Mouse (Mus musculus) adrenal gland, adult 2 months (tissue): Measurements from ENCODE around the gene Bcar3. TPM values are rescaled to one million over a fixed set of nuclear protein-coding genes. Genes with fewer than 3 reads are reported as not detected.
A peak's percentile ranks its signal among the peaks of the same experiment; 100 is the strongest.
"Not testable (repeated sequence)": the region's sequence is repeated elsewhere in the genome, so short reads cannot be mapped to it uniquely, and the experiment has no call there.

Experiments
- DNase-seq: peaks from one replicate; pipeline ENCODE4 v3.0.0; 2021
- polyA plus RNA-seq: library from polyadenylated mRNA; depleted of rRNA; stranded (reverse); fragments of >200 nt; gene quantifications from 2 replicates; pipeline ENCODE4 v1.2.3, GENCODE M21; 2012
- total RNA-seq, 2 experiments: library from RNA; stranded (reverse); gene quantifications; 2 replicates each; pipeline ENCODE4 v1.2.3; 2021

Gene Bcar3
- total and polyA plus RNA-seq, 3 experiments, result 51.6 to 128 (median 63.5) TPM

DNA sequence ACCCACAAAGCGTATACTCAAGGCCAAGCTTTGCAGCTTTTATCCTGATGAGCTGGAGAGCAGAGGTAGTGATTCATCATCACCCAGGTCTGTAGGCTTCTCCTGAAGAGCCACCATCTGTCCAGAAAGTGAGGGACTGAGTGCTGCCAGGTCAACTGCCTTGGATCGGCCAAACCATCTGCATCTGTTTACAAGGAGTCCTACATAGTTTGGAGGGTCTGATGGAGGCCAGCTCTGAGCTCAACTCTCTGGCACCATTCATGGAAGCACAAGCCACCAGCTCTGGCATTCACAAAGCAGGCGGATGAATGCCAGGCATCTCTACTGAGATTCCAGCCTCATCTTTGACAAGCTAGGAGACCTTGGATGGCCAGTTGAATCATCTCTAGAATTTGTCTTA is 87.7 kb downstream of the Bcar3 start:
- DNase-seq, result peak; percentile 75

DNA sequence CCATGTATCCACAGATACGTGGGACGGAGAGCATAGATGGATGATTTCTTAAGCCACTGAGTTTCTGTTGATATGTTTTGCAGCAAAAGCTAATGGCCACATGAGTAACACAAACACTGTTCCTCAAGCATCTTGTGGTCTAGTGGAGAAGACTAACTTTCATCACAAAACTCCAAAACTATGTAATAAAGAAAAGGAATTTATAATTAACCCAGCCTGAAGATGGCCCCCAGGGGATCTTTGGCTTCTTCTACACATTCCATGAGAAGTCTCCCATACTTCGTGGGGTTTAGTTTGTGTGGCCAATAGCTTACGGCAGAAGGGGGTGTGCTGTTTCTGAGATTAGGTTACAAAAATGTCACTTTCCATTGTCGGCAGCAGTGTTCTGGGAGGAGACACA is 92.5 kb downstream of the Bcar3 start:
- no peak for DNase-seq

DNA sequence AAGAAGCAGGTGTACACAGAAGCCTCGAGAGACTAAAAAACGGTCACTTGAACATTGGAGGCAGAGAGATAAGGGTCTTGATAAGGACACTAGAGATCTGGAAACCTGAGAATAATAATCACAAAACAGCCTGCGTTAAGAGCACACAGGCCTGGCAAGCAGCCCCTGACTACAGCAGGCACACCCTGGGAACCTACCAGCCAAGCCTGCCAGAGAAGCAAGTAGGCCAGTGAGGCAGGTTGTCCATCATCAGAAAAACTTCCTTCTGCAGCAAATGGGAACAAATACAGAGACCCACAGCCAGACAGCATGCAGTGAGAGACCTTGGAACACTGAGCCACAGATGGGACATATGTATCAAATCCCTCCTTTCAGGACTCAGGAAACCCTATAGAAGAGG is 93.8 kb downstream of the Bcar3 start:
- DNase-seq, result no peak

DNA sequence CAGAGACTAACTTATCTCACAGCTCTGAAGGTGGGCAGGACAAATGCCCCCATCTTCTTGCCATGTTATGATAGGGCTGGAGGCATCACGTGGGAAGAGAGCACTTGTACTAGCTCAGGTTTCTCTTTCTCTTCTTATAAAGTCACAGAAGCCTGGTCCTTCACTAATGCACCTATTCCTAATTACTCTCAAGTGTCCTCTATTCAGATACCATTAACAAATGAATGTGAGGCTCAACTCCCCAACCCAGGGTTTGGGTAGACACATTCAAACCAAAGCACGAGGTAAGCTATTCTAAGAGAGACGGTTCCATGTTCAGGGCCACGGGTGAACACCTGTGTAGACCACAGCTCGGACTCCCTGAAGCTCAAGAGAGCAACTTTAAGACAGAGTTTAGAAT is 96.0 kb downstream of the Bcar3 start:
- DNase-seq, result no peak

DNA sequence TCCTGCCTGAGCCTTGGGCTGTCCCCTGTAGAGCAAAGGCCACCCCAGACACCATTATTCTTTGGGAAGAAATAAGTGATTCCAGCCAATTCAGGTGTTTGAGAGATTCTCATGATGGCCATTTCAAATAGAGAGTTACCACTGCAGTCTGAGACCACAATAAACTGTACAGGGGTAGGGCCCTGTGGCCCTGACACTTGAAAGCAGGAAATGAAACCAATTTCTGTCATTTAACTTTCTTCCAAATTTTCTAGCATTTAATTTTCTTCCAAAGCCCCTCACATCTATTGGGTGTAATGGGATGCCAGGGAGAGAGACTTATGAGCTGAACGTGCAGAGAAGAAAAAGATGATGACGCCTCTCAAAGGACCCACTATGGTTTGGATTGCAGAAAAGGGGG is 97.2 kb downstream of the Bcar3 start:
- DNase-seq, result no peak

DNA sequence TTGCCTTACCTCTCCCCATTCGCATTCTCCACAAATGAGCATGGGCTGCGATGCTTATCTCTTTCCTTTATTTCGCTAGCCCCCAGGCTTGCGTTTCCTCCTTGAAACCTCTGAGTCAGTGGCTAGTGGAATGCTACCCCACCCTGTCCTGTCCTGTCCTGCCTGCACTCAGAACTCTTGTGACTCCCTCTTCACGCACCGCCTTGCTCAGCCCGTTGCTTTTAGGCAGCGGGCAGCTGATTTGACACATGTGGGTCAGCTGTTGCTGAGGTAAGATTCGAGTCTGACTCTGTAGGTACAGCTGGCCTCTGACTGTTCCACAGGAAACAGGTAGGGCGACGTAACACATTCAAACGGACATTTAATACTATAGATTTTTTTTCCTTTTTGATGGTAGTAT is 97.9 kb downstream of the Bcar3 start:
- no peak for DNase-seq

DNA sequence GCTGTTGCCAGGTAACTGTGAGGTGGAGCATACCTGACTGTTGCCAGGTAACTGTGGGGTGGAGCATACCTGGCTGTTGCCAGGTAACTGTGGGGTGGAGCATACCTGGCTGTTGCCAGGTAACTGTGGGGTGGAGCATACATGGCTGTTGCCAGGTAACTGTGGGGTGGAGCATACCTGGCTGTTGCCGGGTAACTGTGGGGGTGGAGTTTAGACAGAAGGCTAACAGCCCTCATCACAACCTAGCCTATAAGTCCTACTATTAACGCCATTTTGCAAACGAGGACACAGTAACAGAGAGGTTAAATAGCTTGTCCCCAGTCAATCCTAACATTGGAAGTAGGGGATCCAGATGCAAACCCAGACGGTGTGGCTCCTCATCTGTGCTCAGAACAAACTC is 99.5 kb downstream of the Bcar3 start:
- DNase-seq, result not testable (repeated sequence)

DNA sequence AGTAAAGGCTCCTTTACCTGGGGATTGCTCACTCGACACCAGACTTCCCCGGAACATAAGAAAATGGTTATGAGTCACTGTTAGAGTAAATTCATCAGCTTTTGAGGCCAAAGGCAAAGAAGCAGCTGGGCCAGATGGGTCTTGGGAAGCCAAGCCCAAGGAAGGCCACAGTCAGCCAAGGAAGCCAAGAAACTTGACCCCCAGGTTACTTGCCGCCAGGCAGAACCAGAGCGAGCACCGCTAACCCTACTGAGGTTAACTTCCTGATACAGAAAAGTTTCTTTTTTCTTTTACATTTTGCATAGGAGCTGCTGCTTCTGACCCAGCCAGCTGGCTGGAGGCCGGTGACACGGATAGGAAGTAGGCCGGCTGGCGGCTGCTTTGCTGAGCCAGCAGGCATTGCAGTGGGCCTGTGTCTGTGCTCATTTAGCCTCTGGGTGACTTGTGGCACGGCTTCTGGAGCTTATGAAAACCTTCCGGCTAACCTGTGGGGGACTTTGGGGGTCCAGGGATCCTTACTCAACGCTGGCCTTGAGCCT is 100.0 kb downstream of the Bcar3 start:
- DNase-seq, result no peak

DNA sequence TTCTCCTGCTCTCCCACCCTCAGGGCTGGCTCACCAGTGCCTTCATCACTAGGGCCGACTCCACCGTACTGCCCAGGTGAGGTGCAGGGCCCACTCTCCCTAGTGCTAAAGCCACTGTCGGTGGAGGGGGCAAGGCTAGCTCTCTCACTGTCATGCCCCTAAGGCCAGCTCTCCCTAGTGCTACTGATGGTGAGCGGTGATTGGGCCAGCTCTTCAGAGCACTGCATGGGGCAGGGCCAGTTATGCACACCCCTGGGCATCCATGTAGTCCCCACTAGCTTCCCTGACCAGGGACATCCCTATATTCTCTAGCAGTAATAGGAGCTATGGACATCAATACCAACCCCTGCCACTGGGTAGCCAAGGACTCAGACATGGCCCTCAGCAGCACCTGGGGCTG is 103.0 kb downstream of the Bcar3 start:
- DNase-seq, result no peak

DNA sequence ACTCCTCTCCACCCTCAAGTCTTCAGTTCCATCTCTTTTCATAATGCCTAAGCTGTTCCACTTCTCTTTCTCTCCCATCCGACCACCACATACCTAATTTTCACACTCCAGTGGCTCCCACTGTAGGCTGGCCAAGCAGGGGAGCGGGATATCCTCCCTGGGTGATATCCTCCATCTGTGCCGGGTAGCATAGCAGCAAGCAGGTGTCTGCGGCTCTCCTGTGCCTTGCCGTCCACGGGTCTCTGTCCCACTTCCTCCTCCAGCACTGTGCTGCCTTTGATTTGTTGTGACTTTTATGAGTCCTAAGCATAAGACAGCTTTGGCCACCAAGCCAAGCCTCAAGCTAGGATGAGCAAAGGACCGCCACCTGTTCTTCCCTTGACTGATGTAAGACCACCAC is 103.5 kb downstream of the Bcar3 start:
- no peak for DNase-seq

DNA sequence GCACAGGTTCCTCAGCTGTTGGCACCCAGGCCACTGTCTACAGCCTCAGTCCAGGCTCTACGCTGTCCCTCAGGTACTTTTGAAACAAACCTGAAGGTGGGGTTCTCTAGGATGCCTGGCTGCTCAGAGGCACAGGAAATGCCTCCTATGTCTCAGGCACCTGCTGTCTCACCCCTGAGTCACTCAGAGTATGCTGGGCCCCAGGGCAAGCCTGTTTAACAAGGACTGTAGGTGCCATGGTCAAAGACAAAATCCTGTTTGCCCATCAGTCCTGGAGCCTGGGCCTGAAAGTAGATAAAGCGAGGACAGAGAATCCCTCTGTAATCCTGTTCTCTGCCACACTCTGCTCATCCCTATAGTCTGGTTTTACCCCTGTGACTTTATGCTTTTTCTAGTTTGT is 107.1 kb downstream of the Bcar3 start:
- DNase-seq, result no peak

DNA sequence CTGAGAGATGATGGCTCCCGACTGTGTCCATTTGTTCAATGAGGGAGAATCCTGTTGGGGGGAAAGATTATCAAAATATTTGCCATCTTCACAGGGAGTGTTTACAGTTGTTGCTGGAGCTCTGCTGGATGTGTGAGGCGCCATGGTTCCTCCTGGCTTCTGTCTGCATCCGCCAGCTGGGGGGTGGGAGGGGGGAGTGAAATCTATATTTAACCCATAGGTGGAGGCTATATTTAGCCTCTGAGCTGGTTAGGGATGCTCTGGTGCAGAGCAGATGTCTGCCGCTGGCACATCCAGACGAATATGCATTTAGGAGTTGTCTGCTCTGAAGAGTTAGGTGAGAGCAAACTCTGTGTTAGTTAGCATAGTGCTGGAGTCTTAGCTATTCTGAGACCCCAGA is 108.2 kb downstream of the Bcar3 start:
- no peak for DNase-seq

DNA sequence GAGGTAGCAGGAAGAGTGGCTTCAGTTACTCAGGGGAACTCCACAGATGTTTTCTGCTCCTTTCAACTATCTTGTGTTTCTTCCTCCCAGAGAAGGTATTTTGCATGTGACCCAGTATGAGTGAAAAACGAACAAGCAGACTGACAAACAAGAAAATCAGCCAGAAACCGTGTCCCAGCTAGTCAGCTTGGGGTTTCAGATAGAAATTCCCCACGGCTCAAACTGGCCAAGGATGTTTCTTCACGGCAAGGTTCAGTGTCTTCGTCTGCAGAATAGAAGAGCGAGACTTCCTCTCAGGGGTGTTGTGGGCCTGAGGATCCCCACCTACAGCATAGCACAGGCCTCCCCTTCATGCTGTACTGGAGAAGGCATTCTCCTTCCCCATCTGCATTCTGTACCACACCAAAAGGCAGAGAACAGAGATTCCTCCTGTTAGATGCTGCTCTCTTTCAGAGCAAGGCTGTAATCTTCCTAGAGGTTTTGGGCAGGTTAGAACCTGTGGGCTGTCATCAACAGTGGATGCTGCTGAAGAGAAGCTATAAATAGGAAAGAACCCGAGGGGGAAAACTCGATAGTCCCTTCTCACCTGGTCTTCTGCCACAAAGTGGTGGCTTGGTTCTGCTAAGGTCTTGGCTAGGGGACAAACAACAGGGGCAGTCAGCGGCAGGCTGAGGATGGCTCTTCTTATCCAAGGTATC is 110.1 kb downstream of the Bcar3 start:
- no peak for DNase-seq

DNA sequence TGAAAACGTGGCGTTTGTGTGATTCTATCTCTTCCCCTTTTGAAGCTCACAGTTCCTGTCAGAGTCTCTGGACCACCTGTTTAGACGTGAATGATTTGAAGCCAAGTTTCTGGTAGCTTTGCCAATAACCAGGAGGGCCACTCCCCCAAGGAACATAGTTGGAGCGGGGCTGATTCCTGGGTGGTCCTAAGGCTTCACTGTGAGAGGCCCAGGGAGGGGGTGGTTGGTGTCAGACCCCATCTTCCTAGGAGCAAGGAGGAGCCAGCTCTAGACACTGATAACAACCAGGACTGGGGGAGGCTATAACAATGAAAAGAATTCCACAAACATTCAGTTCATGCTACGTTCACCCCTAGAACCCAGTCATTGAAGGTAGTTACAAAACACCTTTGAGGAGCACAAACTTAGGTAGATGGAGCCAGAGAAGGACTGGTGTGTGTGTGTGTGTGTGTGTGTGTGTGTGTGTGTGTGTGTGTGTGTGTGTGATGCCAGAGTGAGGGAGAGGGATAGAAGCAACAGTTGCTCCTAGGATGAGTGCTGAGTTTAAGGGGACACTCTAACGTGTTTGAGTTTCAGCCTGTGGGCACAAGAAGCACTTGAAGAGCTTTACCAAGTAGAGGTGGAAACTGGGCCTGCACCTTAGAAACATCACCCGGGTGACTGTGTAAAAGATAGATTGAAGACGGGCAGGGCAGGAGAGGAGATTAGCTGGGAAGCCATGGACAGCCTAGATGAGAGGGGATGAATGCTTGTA is 111.4 kb downstream of the Bcar3 start:
- no peak for DNase-seq

DNA sequence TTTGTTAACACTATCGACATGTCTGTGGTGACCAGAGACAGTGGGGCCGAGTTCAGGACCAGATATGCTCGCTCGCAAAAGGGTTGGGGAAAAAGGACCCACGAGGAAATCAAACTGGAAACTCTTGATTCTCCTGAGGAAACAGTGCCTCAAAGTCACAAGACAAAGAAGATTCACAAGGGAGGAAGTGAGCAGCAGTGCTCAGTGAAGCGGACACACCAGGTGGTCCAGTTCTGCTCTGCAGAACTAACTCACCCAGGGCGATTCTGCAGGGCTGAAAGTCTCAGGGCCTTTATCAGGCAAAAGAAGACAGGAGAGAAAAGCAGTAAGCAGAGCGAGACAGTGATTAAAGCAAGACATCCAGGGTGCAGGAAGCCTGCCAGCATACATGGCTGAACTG is 112.5 kb downstream of the Bcar3 start:
- DNase-seq, result no peak

DNA sequence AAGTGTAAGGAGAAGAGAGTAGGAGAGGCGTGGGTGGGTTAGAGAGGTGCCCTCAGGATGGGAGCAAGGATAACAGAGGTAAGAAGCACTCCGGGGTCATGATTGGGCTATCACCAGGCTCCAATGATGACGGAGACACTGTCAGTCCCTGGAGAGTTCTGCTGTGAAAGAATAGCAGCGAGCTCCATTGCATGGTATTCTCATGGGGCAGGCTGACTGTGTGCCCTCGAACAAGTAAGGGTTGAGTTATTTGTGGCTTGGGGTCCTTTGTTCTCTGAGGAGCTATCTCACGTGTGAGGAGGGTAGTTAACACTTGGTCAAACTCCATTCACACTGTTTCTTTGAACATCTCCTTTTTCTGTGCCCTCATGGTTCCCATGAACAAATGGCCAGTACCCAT is 113.8 kb downstream of the Bcar3 start:
- DNase-seq, result no peak

DNA sequence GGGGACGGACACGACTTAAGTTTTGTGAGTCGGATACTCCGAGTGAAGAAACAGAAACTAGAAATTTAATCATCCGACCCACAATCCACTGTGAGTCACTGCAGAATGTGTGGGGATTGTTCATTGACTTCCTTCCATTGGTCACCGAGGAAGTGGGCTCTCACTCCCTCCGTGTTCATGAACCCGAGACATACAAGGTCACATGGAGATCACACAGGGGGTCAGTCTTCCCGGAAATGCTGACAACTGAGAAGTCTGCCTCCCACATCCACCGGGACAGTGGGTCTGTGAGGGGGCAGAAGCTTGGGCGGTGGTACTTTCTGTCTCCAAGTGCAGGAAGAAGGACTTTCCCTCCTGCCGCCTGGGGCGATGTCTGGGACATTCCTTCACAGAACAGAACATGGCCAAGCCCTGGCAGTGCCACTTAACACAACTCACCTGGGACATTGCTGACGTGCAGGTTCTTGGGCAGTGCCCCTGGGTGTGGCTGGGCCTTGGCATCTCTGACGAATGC is 114.9 kb downstream of the Bcar3 start:
- DNase-seq, result no peak

DNA sequence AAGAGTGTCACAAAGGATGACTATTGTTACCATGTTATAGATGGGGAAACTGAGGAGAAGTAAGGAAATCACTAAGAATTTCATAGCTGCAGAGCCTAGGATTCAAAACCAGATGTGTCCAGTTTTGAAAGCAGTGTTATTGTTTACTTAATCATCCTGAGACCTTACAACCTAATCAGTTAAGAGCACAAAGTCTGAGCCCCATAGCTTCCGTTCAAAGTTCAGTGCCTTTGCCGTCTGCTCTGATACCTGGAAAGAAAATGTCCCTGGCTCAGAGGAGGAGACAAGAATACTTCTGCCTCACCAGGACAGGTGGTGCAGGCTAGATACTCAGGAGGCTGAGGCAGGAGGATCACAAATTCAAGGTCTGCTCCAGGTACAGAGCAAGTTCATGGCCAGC is 117.7 kb downstream of the Bcar3 start:
- no peak for DNase-seq

DNA sequence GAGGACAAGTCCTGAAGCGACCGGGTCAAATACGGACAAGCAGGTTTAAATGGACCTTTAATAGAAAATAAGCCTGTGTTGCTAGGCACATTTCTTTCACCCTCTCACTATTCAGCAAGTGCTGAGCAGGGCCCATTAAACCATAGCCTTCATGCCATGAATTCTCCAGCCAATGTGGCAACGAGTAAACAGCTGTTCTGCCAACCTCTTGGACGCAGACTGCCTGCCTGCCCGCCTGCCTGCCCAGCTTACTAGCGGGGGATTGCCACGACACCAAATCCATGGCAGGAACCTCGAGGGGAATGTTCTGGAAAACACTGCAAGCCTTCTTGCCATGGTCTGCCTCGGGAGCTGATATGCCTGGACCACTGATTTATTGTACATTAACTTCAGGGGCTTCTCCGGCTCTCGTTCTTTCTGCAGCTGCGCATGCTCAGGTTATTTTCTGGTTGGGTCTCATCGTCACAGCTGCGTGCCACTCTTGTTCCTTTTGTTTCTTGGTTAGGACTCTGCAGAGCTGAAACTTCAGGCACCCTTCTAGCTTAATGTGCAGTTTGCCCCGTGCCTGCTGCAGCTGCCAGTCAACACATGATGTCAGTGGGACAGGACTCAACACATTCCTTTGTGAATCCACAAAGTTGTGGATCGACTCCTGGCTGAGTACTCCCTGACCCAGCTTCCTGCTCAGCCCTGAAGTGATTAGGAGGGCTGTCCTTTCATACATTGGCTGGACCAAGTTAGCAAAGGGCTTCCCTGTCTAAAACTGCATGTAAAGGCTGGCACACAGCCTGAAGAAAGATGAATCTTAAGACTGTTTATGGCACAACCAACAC is 120.0 kb downstream of the Bcar3 start:
- no peak for DNase-seq

DNA sequence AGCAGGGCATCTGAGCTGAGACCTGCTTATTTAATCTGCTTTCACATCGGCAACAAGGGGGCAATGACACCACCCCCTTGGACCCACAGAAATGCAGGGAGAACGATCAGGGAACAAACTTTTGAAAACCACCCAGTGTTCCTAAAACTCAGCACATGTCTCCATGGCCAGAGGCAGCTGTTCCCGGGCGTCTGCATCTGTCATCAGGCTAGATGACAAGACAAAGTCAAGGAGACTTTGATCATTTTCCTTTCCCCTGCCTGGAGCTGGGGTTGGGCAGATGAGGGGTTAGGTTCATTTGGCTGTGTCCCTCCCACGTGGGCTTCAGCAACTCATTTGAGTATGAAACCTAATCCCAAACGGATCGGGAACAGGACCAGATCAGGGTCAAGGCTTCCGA is 120.9 kb downstream of the Bcar3 start:
- DNase-seq, result no peak

DNA sequence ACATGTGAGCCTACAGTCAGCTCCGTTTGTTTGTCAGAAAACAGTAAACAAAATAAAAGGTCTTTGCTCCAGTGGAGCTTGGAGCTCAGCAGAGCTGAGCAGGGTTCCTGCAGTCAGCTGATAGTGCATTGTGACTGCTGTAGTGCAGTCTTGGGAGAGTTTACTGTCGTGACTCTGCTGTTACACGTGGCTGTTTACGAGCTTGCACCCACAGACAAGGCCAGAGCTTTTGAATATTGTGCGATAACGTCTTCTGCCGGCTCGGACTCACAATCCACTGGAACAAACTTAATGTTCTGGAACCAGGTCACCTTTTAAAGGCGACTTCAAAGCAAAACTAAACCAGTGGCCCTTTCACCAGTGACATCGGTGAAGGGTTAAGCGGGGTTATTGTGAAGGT is 123.5 kb downstream of the Bcar3 start:
- no peak for DNase-seq

DNA sequence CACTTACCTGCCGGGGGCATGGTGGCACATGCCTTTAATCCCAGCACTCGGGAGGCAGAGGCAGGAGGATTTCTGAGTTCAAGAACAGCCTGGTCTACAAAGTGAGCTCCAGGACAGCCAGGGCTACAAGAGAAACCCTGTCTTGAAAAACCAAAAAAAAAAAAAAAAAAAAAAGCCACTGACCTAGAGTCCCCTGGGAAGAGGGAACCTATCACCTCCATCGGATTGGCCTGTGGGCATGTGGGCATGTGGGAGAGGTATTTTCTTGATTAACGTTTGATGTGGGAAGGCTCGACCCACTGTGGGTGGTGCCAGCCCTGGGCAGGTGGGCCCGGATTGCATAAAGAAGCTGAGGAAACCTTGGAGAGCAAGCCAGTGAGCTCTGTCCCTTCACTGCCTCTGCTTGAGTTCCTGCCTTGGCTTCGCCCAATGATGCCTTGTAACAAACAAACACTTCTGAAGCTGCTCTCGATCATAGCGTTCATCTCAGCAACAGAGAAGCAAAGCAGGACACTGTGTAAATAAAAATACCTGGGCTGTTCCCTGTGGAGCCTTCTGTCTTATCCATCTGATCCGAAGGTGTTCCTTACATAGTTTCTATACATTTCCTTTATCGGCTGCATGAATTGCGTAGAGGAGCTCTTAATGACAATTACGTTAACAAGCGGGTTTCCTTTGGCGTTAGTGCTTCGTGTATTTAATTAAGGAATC is 124.8 kb downstream of the Bcar3 start:
- DNase-seq, result no peak
